Mouse (Mus musculus) mouse embryonic stem cell (cell line): Measurements from ENCODE around the gene Uggt2.

ENCODE experiments used
- in situ Hi-C, 2 experiments: fragments of 300-500 bp; cut with MboI; formaldehyde crosslinking; loops; 1 replicate in 1 of 2; 3 replicates in 1 of 2; pipeline ENCODE4 v1.14.3; 2019 to 2020; ENCODE audit warnings: low sequenced_read_pairs in 2 of 2, low pct_unique_long_range_greater_than_20kb in 1 of 2, mixed read lengths in 1 of 2; ENCODE audit not compliant: unreplicated experiment in 1 of 2

The Uggt2 gene

GRCm38 (mm10) chr14:118944702-118945101 lies 154.5 kb downstream of the Uggt2 start:
- in situ Hi-C loops, result no loop called here

GRCm38 (mm10) chr14:118942076-118942475 lies 157.2 kb downstream of the Uggt2 start:
- in situ Hi-C loops, result no loop called here

GRCm38 (mm10) chr14:118940796-118941495 lies 158.3 kb downstream of the Uggt2 start:
- in situ Hi-C loops, result no loop called here

GRCm38 (mm10) chr14:118938551-118938950 lies 160.7 kb downstream of the Uggt2 start:
- in situ Hi-C loops, result no loop called here

- in situ Hi-C loops, result no loop called here
Measured at GRCm38 (mm10) chr14:118937533-118938492, 161.4 kb downstream of the Uggt2 start, which contains the start of gene Dnajc3. Gene Dnajc3 (plus strand): TSS chr14:118937976.

- in situ Hi-C loops, result no loop called here
Measured at GRCm38 (mm10) chr14:118936952-118937351, 162.3 kb downstream of the Uggt2 start.

- in situ Hi-C loops, result no loop called here
Measured at GRCm38 (mm10) chr14:118936236-118936635, 163.0 kb downstream of the Uggt2 start.
